Mouse (Mus musculus) mammary gland, adult 2 months (tissue): ENCODE results near the gene 3100002H09Rik. TPM values are rescaled to one million over a fixed set of nuclear protein-coding genes. Genes with fewer than 3 reads are reported as not detected.

ENCODE experiments used
- polyA plus RNA-seq: library from polyadenylated mRNA; depleted of rRNA; stranded (reverse); fragments of >200 nt; gene quantifications from 2 replicates; pipeline ENCODE4 v1.2.3, GENCODE M21; 2012; ENCODE audit warnings: low replicate concordance; rRNA removed

The 3100002H09Rik gene
- polyA plus RNA-seq = not detected in 2 replicates

GRCm38 (mm10) chr4:124610703-124611102 lies at the start of gene 3100002H09Rik:
TSS of gene 3100002H09Rik (minus strand) at chr4:124610803.

GRCm38 (mm10) chr4:124656518-124656853 lies 45.9 kb upstream of the 3100002H09Rik start, which contains the start of gene Pou3f1:
TSS of gene Pou3f1 (plus strand) at chr4:124656807.

Other genes with a start within 250 kb of the 3100002H09Rik start
- gene Pou3f1, start 46.0 kb upstream of the 3100002H09Rik start, polyA plus RNA-seq = 0.39 and 0.47 TPM in 2 replicates
- 2.9 and 5.9 TPM in 2 replicates for gene Utp11, start 82.8 kb upstream of the 3100002H09Rik start, polyA plus RNA-seq
- 41.5 and 102 TPM in 2 replicates for gene Fhl3, start 89.9 kb upstream of the 3100002H09Rik start, polyA plus RNA-seq
- gene Sf3a3, start 104.0 kb upstream of the 3100002H09Rik start, polyA plus RNA-seq = 7.8 and 11.2 TPM in 2 replicates
- 31.4 and 60.4 TPM in 2 replicates for gene Inpp5b, start 131.0 kb upstream of the 3100002H09Rik start, polyA plus RNA-seq
- gene Mtf1, start 191.3 kb upstream of the 3100002H09Rik start, polyA plus RNA-seq = 7.1 and 8.2 TPM in 2 replicates
- 32.9 and 51.7 TPM in 2 replicates for gene Yrdc, start 239.9 kb upstream of the 3100002H09Rik start, polyA plus RNA-seq
- 36.2 and 51.3 TPM in 2 replicates for gene 1110065P20Rik, start 240.4 kb upstream of the 3100002H09Rik start, polyA plus RNA-seq